Mouse (Mus musculus) ovary, postnatal 36 days (tissue): ENCODE results near the gene Rbms3.

Source experiments
- DNase-seq: peaks from one replicate; pipeline ENCODE4 v3.0.0; 2022; ENCODE audit warnings: low spot score, mixed read lengths

The Rbms3 gene

GRCm38 (mm10) chr9:116903304-116903993, 726.3 kb downstream of the Rbms3 start:
- DNase-seq: no peak

GRCm38 (mm10) chr9:116899403-116899802, 730.3 kb downstream of the Rbms3 start:
- no peak for DNase-seq

DNA sequence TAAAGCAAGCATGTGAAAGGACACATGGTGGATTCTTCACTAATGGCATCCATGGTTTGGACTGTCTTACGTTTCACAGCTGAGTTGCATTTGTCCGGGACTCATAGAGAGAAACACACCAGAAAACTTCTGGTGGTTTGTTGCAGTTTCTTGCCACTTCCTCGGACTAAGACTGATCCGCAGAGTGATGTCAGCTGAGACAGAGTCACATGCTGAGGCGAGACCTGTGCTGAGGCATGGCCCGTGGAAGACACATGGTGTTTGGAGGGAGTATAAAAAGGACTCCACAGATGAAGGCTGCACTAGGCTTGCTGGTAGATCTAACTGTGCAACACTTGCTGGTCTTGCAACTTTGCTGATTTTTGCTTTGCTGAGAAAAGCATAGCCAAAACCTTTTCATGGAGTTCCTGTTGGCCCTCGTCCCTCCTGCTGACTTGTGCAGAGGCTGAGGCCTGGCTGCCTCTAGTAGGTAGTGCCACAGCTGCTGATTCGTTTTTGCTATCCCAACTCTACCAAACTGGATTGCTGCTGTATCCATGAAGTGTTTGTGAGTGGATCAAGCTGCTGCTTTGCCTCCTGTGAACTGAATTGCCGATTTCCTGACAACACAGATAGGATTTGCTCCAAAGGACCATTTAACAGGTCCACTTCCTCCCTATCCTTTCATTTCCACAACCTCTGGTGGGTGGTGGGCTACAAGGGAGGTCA, 742.6 kb downstream of the Rbms3 start:
- no peak for DNase-seq

DNA sequence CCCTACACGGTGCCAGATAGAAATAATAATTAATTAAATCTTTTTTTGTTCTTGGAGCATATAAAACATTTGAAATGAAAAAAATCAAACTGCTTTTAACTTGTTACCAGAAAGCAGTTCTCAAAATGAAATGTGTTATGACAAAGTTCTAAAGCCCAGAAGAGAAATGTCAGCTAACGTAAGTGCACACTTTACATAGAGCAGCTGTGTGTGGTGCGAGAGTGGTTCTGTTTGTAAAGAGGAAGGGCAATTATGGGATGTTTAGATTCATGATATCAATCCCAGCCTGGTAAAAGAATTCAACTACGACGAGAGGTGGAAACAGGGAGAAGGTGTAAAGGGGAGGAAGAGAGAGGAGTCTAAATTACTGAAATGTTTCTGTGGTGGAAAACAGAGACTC, 744.1 kb downstream of the Rbms3 start:
- no peak for DNase-seq

DNA sequence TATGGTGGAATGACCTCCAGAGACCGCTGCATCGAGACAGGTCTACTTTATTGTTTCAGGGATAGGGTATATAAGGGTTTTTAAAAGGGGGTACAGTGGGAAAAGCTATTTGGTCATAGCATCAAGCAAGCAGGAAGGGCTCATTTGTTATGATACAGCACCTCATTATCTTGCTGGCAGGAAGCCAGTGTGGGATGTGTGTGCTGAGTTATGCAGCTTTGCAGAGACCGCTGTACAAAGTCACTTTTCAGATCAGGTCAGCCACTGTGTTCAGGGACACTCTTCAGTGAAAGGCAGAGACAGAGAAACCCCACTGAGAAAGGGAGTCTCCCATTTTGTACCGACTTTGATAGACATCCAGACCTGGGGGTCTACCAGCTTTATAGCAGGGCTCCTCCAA, 749.2 kb downstream of the Rbms3 start:
- DNase-seq: no peak

- DNase-seq: no peak
Observed at GRCm38 (mm10) chr9:116879600-116880457, 749.9 kb downstream of the Rbms3 start.

- DNase-seq: no peak
Observed at GRCm38 (mm10) chr9:116876786-116877185, 752.9 kb downstream of the Rbms3 start.

DNA sequence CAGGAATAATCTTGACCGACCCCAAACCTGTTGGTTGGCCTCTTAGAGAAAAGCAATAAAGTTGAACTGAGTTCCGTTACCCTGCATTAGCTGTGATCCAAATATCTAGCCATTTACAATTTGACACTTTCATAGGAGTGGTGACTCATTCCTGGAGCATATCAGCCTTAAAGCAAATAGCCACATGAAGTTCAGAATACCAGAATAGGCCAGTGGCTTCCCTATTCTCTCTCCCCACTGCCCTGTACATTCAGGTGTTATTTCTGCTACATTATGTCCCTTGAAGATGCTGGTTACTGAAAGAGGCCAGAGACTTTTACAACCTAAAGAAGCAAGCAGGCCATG, 755.8 kb downstream of the Rbms3 start:
- DNase-seq: no peak

DNA sequence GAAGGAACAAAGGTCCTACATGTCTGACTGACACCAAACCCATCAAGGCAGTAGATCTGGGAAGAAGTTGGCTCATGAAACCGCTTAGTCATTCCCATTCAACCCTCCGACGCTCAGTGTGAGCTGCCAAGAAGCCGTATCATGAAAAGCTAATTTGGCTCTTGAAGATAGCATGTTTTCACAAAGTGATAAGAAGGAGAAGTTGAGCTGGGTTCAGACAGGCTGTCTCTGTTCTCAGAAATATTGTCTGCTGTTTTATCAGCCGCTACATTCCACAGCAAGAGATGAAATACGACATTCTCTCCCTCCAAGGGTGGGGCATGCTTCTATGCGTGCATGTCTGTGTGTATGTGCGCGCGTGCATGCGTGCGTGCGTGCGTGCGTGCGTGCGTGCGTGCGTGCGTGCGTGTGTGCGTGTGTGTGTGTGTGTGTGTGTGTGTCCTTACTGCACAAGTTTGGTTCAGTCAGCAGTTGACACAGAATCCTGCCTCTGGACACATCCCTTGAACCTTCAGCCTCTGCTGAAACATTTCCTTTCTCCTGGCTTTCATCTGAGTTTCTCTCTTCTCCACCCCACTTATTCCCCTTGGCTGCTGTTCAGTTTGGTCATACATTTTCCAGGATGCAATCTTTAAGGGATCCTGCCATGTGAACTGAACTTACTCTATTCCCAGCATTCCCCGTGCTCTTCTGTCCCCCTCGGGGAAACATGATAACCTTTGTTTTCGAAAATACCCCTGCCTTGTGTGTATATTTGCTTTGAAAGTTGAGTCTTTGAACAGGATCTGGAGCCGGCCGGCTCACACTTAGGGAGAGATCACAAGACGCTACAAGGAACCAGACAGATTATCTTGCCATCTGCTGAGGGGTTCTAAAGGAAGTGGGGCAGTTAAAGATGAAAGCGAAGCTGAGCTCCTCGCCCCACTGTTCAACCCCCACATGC, 756.4 kb downstream of the Rbms3 start:
- DNase-seq: peak; percentile 53

DNA sequence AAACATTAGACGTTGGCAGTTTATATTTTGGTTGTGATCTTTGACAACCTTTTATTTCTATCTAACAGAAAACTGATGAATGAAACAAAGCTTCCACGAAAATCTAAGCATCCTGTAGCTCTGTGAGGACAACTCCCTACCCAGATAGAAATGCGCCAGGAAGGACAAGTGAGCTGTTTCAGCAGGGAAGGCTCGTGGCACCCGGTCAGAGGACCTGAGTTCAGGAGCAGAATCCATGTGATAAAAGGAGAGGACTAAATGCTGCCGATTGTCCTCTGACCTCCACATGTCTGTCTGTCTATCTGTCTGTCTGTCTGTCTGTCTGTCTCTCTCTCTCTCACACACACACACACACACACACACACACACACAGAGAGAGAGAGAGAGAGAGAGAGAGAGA, 757.4 kb downstream of the Rbms3 start:
- DNase-seq: no peak

- DNase-seq: no peak
Observed at GRCm38 (mm10) chr9:116871576-116871975, 758.1 kb downstream of the Rbms3 start.

- DNase-seq: no peak
Observed at GRCm38 (mm10) chr9:116866060-116866459, 763.7 kb downstream of the Rbms3 start.

DNA sequence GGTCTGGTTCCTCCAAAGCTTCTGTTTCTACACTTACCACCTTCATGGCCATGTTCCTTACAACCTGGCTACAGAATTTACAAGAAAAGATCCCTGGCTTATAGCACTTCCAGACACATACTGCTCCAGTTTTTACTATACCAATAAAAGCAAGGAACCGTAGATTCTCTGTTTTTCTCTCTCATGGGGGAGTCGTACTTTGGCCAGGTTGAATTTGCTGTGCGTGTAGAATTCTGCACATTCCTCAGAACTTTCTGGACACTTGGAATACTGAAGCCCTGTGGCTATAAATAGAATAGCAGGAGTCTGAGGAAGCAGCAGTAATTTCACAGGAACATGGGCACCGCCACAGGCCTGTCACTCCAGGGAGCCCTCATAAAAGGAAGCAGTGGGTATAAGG, 766.1 kb downstream of the Rbms3 start:
- DNase-seq: no peak

DNA sequence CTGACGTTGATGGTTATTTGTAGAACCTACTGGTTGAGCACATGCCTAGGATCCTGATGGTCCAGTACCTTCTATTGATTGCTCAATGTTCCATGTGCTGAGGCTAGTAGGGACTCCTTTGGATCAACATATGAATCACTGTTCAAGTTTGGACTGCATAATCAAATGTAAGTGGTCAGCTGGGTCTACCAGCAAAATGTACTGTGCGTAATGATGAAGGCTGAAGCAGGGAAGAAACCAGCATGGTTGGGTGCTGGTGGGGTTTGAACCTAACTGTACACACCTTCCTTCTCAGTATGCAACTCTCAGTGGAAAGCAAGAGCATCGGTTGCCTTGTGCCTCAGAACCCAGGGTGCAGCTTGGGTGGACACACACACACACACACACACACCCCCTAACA, 767.4 kb downstream of the Rbms3 start:
- no peak for DNase-seq

GRCm38 (mm10) chr9:116857861-116858595, 771.7 kb downstream of the Rbms3 start:
- DNase-seq: no peak

GRCm38 (mm10) chr9:116857151-116857550, 772.6 kb downstream of the Rbms3 start:
- DNase-seq: no peak

DNA sequence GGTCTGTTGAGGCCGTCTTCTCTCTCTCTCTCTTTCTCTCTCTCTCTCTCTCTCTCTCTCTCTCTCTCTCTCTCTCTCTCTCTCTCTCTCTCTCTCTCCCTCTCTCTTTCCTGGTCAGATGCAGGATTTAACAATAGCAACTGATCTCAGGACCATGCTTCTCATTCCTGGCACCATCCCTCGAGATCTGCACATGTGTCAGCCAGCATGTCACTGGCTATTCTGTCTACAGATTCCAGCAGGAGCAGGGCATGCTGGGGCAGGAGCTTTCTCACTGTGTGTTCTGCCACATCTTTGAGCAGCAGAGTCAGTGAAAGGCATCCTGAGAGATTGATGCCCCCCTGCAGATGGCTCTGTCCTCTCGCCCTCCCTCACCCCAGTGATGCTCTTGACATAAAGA, 774.0 kb downstream of the Rbms3 start:
- DNase-seq: no peak

DNA sequence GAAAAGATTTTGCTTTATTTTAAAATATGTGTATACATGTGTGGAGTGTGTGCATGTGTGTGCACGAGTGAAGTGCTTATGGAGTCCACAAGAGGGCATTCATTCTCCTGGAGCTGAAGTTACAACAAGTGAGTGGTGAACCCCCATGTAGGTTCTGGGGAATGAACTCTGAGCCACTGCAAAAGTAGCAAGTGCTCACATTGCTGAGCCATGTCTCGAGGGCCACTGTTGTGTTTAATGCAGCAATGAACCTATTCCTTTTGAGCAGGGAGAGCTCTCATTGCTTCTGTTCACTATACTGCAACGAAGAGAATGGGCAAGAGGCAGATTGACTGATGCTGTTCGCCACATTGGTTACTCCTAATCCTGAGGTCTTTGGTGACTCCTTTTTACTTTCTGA, 780.8 kb downstream of the Rbms3 start:
- no peak for DNase-seq

GRCm38 (mm10) chr9:116848166-116848565, 781.5 kb downstream of the Rbms3 start:
- no peak for DNase-seq

- peak; percentile 50 for DNase-seq
Observed at GRCm38 (mm10) chr9:116847241-116848135, 782.2 kb downstream of the Rbms3 start.
